ENCODE assay signal across 8 mouse cellular contexts in genomic region chr10:7781214-7781613, GRCm38 (mm10). TPM values are rescaled to one million over a fixed set of nuclear protein-coding genes. Genes with fewer than 3 reads are reported as not detected.
DNase-seq lines count a peak whose midpoint lies in the region; ATAC-seq and TF ChIP-seq lines count a peak whose summit lies in the region.

No protein-coding gene starts in this region.

- H3K36me3 ChIP-seq in kidney, adult 2 months (ENCODE audit: control insufficient read depth, insufficient read depth, low read length), result no peaks in the 10 kb centered on the region
- H3K36me3 ChIP-seq in hindbrain, embryonic 15.5 days, result no peaks in the 10 kb centered on the region
- H3K36me3 ChIP-seq in midbrain, embryonic 13.5 days, result peaks cover 12% of the 10 kb centered on the region
- H3K36me3 ChIP-seq in thymus, adult 2 months (ENCODE audit: control insufficient read depth, insufficient read depth, low read length), result no peaks in the 10 kb centered on the region; the same call in 1 of the 2 replicates

- H3K4me1 ChIP-seq in kidney, adult 2 months (ENCODE audit: control insufficient read depth, insufficient read depth, low read length), result peaks cover 2% of the 10 kb centered on the region; the same call in 1 of the 2 replicates
- H3K4me1 ChIP-seq in brown adipose tissue, adult 24 weeks (ENCODE audit: control insufficient read depth, insufficient read depth, insufficient read length, low read length), result peaks cover 2% of the 10 kb centered on the region
- peaks cover 28% of the 10 kb centered on the region; the same call in 1 of the 2 replicates for H3K4me1 ChIP-seq in hindbrain, embryonic 15.5 days (replicated peaks)
- H3K4me1 ChIP-seq in midbrain, embryonic 13.5 days (replicated peaks), result peaks cover 23% of the 10 kb centered on the region
- H3K4me1 ChIP-seq in thymus, adult 2 months (replicated peaks; ENCODE audit: control insufficient read depth, insufficient read depth, low read length), result peaks cover 5% of the 10 kb centered on the region

- DNase-seq in kidney, adult 2 months, result no peak
- no peak for DNase-seq in kidney, postnatal 4 days
- DNase-seq in embryo, embryonic 11 days, result no peak
- no peak for DNase-seq in embryo, embryonic 10.5 days (ENCODE audit: low spot score)
- DNase-seq in thymus, adult 2 months, result no peak

- 48% methylated on average over 3 of the region's 3 CpGs for WGBS in kidney, adult 2 months
- WGBS in hindbrain, embryonic 15.5 days, result 60% methylated on average over 3 of the region's 3 CpGs
- 55% methylated on average over 3 of the region's 3 CpGs for WGBS in midbrain, embryonic 13.5 days
- WGBS in thymus, adult 2 months, result 53% methylated on average over 3 of the region's 3 CpGs

- no peaks in the 10 kb centered on the region for H3K27me3 ChIP-seq in kidney, adult 2 months (replicated peaks; ENCODE audit: control insufficient read depth, insufficient read depth, low read length)
- no peaks in the 10 kb centered on the region for H3K27me3 ChIP-seq in hindbrain, embryonic 15.5 days
- H3K27me3 ChIP-seq in midbrain, embryonic 13.5 days, result no peaks in the 10 kb centered on the region
- no peaks in the 10 kb centered on the region for H3K27me3 ChIP-seq in thymus, adult 2 months (ENCODE audit: control insufficient read depth, insufficient read depth, low read length)

- peak overlapping the region; percentile 80 for H3K4me2 ChIP-seq in hindbrain, embryonic 15.5 days
- peak overlapping the region; percentile 60 for H3K4me2 ChIP-seq in midbrain, embryonic 13.5 days (replicated peaks)

- no peak for TF ChIP-seq CTCF in kidney, adult 2 months (conservative IDR thresholded peaks at IDR 0.05; ENCODE audit: insufficient read depth, insufficient read length, low read depth, low read length)
- no peak for TF ChIP-seq CTCF in thymus, adult 2 months (IDR thresholded peaks at IDR 0.05; ENCODE audit: borderline replicate concordance, control insufficient read depth, extremely low read depth, insufficient read depth, low read length, poor library complexity)

- no peaks in the 10 kb centered on the region for H3K9me3 ChIP-seq in hindbrain, embryonic 15.5 days
- no peaks in the 10 kb centered on the region for H3K9me3 ChIP-seq in midbrain, embryonic 13.5 days

- H3K9ac ChIP-seq in hindbrain, embryonic 15.5 days, result peak overlapping the region; percentile 75; the same call in 1 of the 2 replicates
- no peak overlapping the region for H3K9ac ChIP-seq in midbrain, embryonic 13.5 days (replicated peaks)

- peak overlapping the region; percentile 24; the same call in 1 of the 2 replicates for H3K4me3 ChIP-seq in kidney, adult 2 months (ENCODE audit: insufficient read depth, low read depth, low read length)
- H3K4me3 ChIP-seq in brown adipose tissue, adult 24 weeks (ENCODE audit: insufficient read depth, low read depth, low read length), result peak overlapping the region; percentile 53
- H3K4me3 ChIP-seq in hindbrain, embryonic 15.5 days, result peak overlapping the region; percentile 84
- peak overlapping the region; percentile 90 for H3K4me3 ChIP-seq in midbrain, embryonic 13.5 days (replicated peaks)
- no peak overlapping the region for H3K4me3 ChIP-seq in thymus, adult 2 months (ENCODE audit: control insufficient read depth, insufficient read depth, low read length)

- no peak for TF ChIP-seq POLR2A in kidney, adult 2 months (IDR thresholded peaks at IDR 0.05; ENCODE audit: low read depth, low read length)
- TF ChIP-seq POLR2A in thymus, adult 2 months (IDR thresholded peaks at IDR 0.05; ENCODE audit: control insufficient read depth, extremely low read depth, insufficient read depth, low read length, poor library complexity), result no peak

- H3K27ac ChIP-seq in kidney, adult 2 months (ENCODE audit: insufficient read depth, low read depth, low read length), result no peak overlapping the region
- peak overlapping the region; percentile 64; the same call in 1 of the 2 replicates for H3K27ac ChIP-seq in brown adipose tissue, adult 24 weeks (replicated peaks; ENCODE audit: low read depth, low read length)
- H3K27ac ChIP-seq in hindbrain, embryonic 15.5 days (replicated peaks), result no peak overlapping the region
- no peak overlapping the region for H3K27ac ChIP-seq in midbrain, embryonic 13.5 days
- H3K27ac ChIP-seq in thymus, adult 2 months (ENCODE audit: control insufficient read depth, insufficient read depth, low read length), result no peak overlapping the region

- ATAC-seq in hindbrain, embryonic 15.5 days (ENCODE audit: low FRiP score, low read depth), result peak; percentile 31
- peak; percentile 24; the same call in 1 of the 2 replicates for ATAC-seq in midbrain, embryonic 13.5 days

RNA-seq across cellular contexts. Expression of gene Ginm1, which starts 11.4 kb away (rescaled TPM):
- polyA plus RNA-seq in kidney, adult 2 months (2012; rRNA removed), result 49.0 and 49.8 TPM in 2 replicates
- polyA plus RNA-seq in brown adipose tissue, adult 24 weeks (2012; ENCODE audit: insufficient read depth, insufficient read length, missing spikeins), result 477 and 502 TPM in 2 replicates
- polyA plus RNA-seq in hindbrain, embryonic 15.5 days (2015; fragmentation: Nextera tagmentation; extraction: Ambion mirVana), result 49.3 and 51.2 TPM in 2 replicates
- polyA plus RNA-seq in midbrain, embryonic 13.5 days (2015; fragmentation: Nextera tagmentation; extraction: Ambion mirVana), result 49.6 and 51.1 TPM in 2 replicates
- polyA plus RNA-seq in thymus, adult 2 months (2012; rRNA removed), result 20.2 and 23.7 TPM in 2 replicates

RNA-seq across cellular contexts. Expression of gene Ppil4, which starts 11.5 kb away (rescaled TPM):
- 4.1 and 6.2 TPM in 2 replicates for polyA plus RNA-seq in kidney, adult 2 months (2012; rRNA removed)
- 12.3 and 15.6 TPM in 2 replicates for polyA plus RNA-seq in brown adipose tissue, adult 24 weeks (2012; ENCODE audit: insufficient read depth, insufficient read length, missing spikeins)
- 44.6 and 45.4 TPM in 2 replicates for polyA plus RNA-seq in hindbrain, embryonic 15.5 days (2015; fragmentation: Nextera tagmentation; extraction: Ambion mirVana)
- 51.2 and 55.2 TPM in 2 replicates for polyA plus RNA-seq in midbrain, embryonic 13.5 days (2015; fragmentation: Nextera tagmentation; extraction: Ambion mirVana)
- polyA plus RNA-seq in thymus, adult 2 months (2012; rRNA removed), result 11.4 and 13.4 TPM in 2 replicates

RNA-seq across cellular contexts. Expression of gene Zc3h12d, which starts 51.1 kb away (rescaled TPM):
- 0.98 and 1.8 TPM in 2 replicates for polyA plus RNA-seq in kidney, adult 2 months (2012; rRNA removed)
- polyA plus RNA-seq in brown adipose tissue, adult 24 weeks (2012; ENCODE audit: insufficient read depth, insufficient read length, missing spikeins), result 0.29 and 0.32 TPM in 2 replicates
- 0.21 and 0.22 TPM in 2 replicates for polyA plus RNA-seq in hindbrain, embryonic 15.5 days (2015; fragmentation: Nextera tagmentation; extraction: Ambion mirVana)
- polyA plus RNA-seq in midbrain, embryonic 13.5 days (2015; fragmentation: Nextera tagmentation; extraction: Ambion mirVana), result 0.08 and 0.10 TPM in 2 replicates
- polyA plus RNA-seq in thymus, adult 2 months (2012; rRNA removed), result 5.6 and 6.7 TPM in 2 replicates

RNA-seq across cellular contexts. Expression of gene Katna1, which starts 55.4 kb away (rescaled TPM):
- 3.1 and 4.1 TPM in 2 replicates for polyA plus RNA-seq in kidney, adult 2 months (2012; rRNA removed)
- 33.3 and 54.1 TPM in 2 replicates for polyA plus RNA-seq in brown adipose tissue, adult 24 weeks (2012; ENCODE audit: insufficient read depth, insufficient read length, missing spikeins)
- 27.6 and 30.7 TPM in 2 replicates for polyA plus RNA-seq in hindbrain, embryonic 15.5 days (2015; fragmentation: Nextera tagmentation; extraction: Ambion mirVana)
- polyA plus RNA-seq in midbrain, embryonic 13.5 days (2015; fragmentation: Nextera tagmentation; extraction: Ambion mirVana), result 40.2 and 40.3 TPM in 2 replicates
- polyA plus RNA-seq in thymus, adult 2 months (2012; rRNA removed), result 5.4 and 8.0 TPM in 2 replicates
